9 mouse cellular contexts compared by ENCODE assay signal in the genomic region with DNA sequence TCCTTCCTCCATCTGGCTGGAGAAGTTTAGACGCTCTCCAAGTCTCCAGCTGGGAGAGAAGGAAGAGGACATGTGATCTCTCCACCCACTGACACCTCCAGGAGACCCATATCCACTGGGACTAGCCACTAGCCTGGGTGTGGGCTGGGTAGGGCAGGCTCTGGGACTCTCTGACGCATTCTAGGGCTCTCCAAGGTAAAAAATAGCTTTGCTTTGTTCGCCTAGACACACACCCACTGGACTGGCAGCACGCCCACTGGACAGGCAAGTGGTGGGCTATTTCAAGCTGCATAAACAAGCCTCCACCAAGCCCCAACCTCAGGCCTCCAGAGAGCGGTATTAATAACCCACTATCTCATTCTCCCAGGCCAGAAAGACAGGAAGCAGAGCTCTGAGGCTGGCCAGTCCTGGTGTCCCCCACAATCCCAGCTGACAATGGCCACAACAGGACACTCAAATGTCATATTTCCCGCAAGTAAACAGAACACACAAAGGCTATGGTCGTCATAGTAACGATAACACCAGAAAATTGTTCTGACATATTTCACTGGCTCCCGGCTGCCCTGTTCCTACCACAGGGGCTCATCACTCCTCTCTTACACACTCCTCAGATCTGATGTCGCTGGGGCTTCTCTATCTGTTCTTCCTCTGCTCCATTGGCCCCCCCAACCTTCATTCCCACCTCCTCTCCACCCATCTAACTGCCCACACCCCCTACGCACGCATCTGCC. TPM values are rescaled to one million over a fixed set of nuclear protein-coding genes. Genes with fewer than 3 reads are reported as not detected.
DNase-seq lines count a peak whose midpoint lies in the region; ATAC-seq lines count a peak whose summit lies in the region.
"Had no signal": no experiment of that assay in that cellular context is flagged by ENCODE, and none has a peak within 500 bp of the region (broad histone marks: within the 10 kb centered on the region; RNA-seq: fewer than 3 reads in every experiment).

No protein-coding gene starts in this region.

- H3K4me3 ChIP-seq in embryonic facial prominence, embryonic 15.5 days (replicated peaks), result no peak overlapping the region
- no peak overlapping the region for H3K4me3 ChIP-seq in heart, embryonic 16.5 days (ENCODE audit: low read length)
- H3K4me3 ChIP-seq: layer of hippocampus, adult 2 months had no signal

- whole genome bisulfite sequencing in embryonic facial prominence, embryonic 15.5 days, result 62% methylated on average over 12 of the region's 12 CpGs
- 21% methylated on average over 12 of the region's 12 CpGs for WGBS in heart, embryonic 16.5 days

- no peak overlapping the region for H3K4me2 ChIP-seq in embryonic facial prominence, embryonic 15.5 days (replicated peaks)
- H3K4me2 ChIP-seq in heart, embryonic 16.5 days (ENCODE audit: low read depth, low read length), result peak overlapping the region; percentile 0; the same call in 1 of the 2 replicates

- H3K9me3 ChIP-seq in embryonic facial prominence, embryonic 15.5 days (replicated peaks), result no peaks in the 10 kb centered on the region
- H3K9me3 ChIP-seq in heart, embryonic 16.5 days (replicated peaks; ENCODE audit: control insufficient read depth, low read length), result no peaks in the 10 kb centered on the region

- no peaks in the 10 kb centered on the region for H3K4me1 ChIP-seq in embryonic facial prominence, embryonic 15.5 days
- H3K4me1 ChIP-seq in heart, embryonic 16.5 days (ENCODE audit: control insufficient read depth, insufficient read depth, low read length), result peaks cover 29% of the 10 kb centered on the region

- H3K36me3 ChIP-seq in embryonic facial prominence, embryonic 15.5 days, result no peaks in the 10 kb centered on the region
- no peaks in the 10 kb centered on the region for H3K36me3 ChIP-seq in heart, embryonic 16.5 days (ENCODE audit: control insufficient read depth, insufficient read depth)

- H3K27ac ChIP-seq in embryonic facial prominence, embryonic 15.5 days (replicated peaks), result peak overlapping the region; percentile 2
- peak overlapping the region; percentile 83 for H3K27ac ChIP-seq in heart, embryonic 16.5 days (ENCODE audit: low read length)
- H3K27ac ChIP-seq: layer of hippocampus, adult 2 months had no signal

- H3K27me3 ChIP-seq in embryonic facial prominence, embryonic 15.5 days, result no peaks in the 10 kb centered on the region
- H3K27me3 ChIP-seq in heart, embryonic 16.5 days (ENCODE audit: control insufficient read depth, insufficient read depth, low read length), result no peaks in the 10 kb centered on the region

- H3K9ac ChIP-seq in embryonic facial prominence, embryonic 15.5 days, result no peak overlapping the region
- H3K9ac ChIP-seq in heart, embryonic 16.5 days (ENCODE audit: low read length), result 0 out of 2 replicates have a peak overlapping the region, but pooled peaks have one; percentile 11

- DNase-seq in layer of hippocampus, adult 11-12 months (ENCODE audit: low spot score), result peak; percentile 37
- DNase-seq in layer of hippocampus, postnatal 25 days (ENCODE audit: extremely low spot score in 1 of 2, low spot score in 1 of 2), result no peak
- peak; percentile 24 to 32 for DNase-seq in layer of hippocampus, postnatal 14 days (ENCODE audit: low spot score in 2 of 2)
- DNase-seq in lung, postnatal 25 days (ENCODE audit: low spot score), result peak; percentile 89
- DNase-seq in c-Kit-positive CD71-positive TER-119-positive erythroid progenitor cells, embryonic 14.5 days (ENCODE audit: low spot score), result no peak
- DNase-seq in spleen, postnatal 14 days (ENCODE audit: low spot score in 2 of 2), result no peak

- peak; percentile 84 for ATAC-seq in embryonic facial prominence, embryonic 15.5 days (ENCODE audit: insufficient number of reproducible peaks, low FRiP score, low TSS enrichment, low read depth)
- ATAC-seq in heart, embryonic 16.5 days (replicated peaks; ENCODE audit: extremely low read depth, insufficient read depth, low FRiP score), result peak; percentile 97

RNA-seq across cellular contexts. Expression of a gene that starts 14.3 kb away (rescaled TPM):
- total RNA-seq in layer of hippocampus, postnatal 25 days (2021), result under 1 TPM; 0.26 to 0.69 TPM
- polyA plus RNA-seq in embryonic facial prominence, embryonic 15.5 days (2015; fragmentation: Nextera tagmentation; extraction: Ambion mirVana), result 1.3 and 1.8 TPM in 2 replicates
- 2.6 and 3.7 TPM in 2 replicates for polyA plus RNA-seq in heart, embryonic 16.5 days (2015; fragmentation: Nextera tagmentation; extraction: Ambion mirVana)
- under 1 TPM; 0.38 to 0.65 TPM for total RNA-seq in layer of hippocampus, postnatal 14 days (2021)

RNA-seq across cellular contexts. Expression of a gene that starts 57.2 kb away (rescaled TPM):
- total RNA-seq in layer of hippocampus, postnatal 25 days (2021), result under 1 TPM; 0.69 to 0.96 TPM
- 31.2 and 38.7 TPM in 2 replicates for polyA plus RNA-seq in embryonic facial prominence, embryonic 15.5 days (2015; fragmentation: Nextera tagmentation; extraction: Ambion mirVana)
- 126 and 127 TPM in 2 replicates for polyA plus RNA-seq in heart, embryonic 16.5 days (2015; fragmentation: Nextera tagmentation; extraction: Ambion mirVana)
- total RNA-seq in layer of hippocampus, postnatal 14 days (2021), result under 1 TPM; 0.55 to 0.94 TPM

Comparison
In these comparisons a context has a peak if more than half of its experiments do, and no peak if none do; other contexts are left out.
1. DNase-seq: peak in layer of hippocampus, adult 11-12 months (single experiment), layer of hippocampus, postnatal 14 days (2 of 2) and lung, postnatal 25 days (single experiment); none in layer of hippocampus, postnatal 25 days (0 of 2), c-Kit-positive CD71-positive TER-119-positive erythroid progenitor cells, embryonic 14.5 days (single experiment) and spleen, postnatal 14 days (0 of 2).